In the genomic region with DNA sequence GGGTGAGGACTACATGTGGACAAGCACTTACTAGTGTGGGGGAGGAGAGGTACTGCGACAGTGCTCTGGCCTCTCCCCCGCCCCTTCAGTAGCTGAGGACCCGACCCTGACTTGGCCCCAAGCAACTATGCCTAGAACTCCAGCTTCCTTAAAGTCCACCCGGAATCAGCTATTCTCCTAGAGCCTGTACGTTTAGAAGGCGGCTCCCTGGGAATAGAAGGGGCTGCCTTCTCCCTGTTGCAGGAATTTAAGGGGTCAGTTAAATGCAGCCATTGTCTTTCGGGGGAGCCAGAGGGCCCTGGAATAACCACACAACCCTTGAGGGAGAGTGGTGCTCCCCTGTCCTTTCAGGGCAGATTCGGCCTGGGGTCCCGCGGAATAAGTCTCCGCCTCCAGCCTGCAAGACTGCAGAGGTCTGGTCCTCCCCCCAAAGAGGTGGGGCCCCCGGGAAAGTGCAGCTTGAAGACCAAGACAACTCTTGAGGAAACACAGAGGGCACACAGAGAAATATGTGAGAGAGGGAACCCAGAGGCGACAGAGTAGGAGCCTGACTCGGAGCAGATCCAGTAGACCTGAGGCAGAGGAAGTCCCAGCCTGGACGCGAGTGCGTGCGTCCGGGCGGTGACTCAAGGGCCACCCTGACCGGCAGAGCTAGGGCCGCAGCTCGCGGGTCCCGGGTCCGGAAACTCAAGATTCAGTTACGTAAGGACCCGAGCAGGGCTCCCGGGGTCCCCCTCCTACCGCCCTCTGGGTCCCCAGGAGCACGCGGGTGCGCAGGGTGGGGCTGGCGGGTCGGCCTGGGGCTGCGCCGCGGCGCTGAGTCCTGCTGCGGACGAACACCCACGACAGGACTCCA, we compare ENCODE assay signal across 8 mouse cellular contexts. TPM values are rescaled to one million over a fixed set of nuclear protein-coding genes. Genes with fewer than 3 reads are reported as not detected.
DNase-seq lines count a peak whose midpoint lies in the region; ATAC-seq and TF ChIP-seq lines count a peak whose summit lies in the region.

A gene (plus strand): TSS at position 621 of the 856 bp plus-strand sequence.

- peak; percentile 8 for ATAC-seq in activated CD4-positive, CD25-positive, alpha-beta regulatory T cell, adult 4 months
- ATAC-seq in embryonic facial prominence, embryonic 14.5 days (ENCODE audit: low read depth), result peak; percentile 21; the same call in 1 of the 2 replicates
- peak; percentile 29; the same call in 1 of the 2 replicates for ATAC-seq in heart, embryonic 14.5 days (ENCODE audit: insufficient number of reproducible peaks, insufficient read depth, low FRiP score, low read depth)
- ATAC-seq in kidney, postnatal 0 days (replicated peaks; ENCODE audit: low FRiP score, low read depth), result peak; percentile 14; the same call in 1 of the 2 replicates

- no peak within 1 kb of the TSS for H3K27ac ChIP-seq in embryonic facial prominence, embryonic 14.5 days (replicated peaks; ENCODE audit: low read depth, low read length)
- peak within 1 kb of the TSS; percentile 66 to 84 for H3K27ac ChIP-seq in heart, embryonic 14.5 days (replicated peaks in 1 of 2; ENCODE audit: control insufficient read depth in 1 of 2, insufficient read depth in 1 of 2, low read depth in 2 of 2, low read length in 2 of 2)
- peak within 1 kb of the TSS; percentile 88 for H3K27ac ChIP-seq in kidney, postnatal 0 days

- no peaks in the 10 kb centered on the region for H3K36me3 ChIP-seq in embryonic facial prominence, embryonic 14.5 days (ENCODE audit: control insufficient read depth, insufficient read depth, low read length)
- H3K36me3 ChIP-seq in heart, embryonic 14.5 days (ENCODE audit: control insufficient read depth, insufficient read depth, low read length), result peaks cover 5% of the 10 kb centered on the region; the same call in 1 of the 2 replicates
- no peaks in the 10 kb centered on the region for H3K36me3 ChIP-seq in kidney, postnatal 0 days (ENCODE audit: insufficient read depth, low read length)

- peak; percentile 58 for DNase-seq in CD4-positive helper T cell, adult 2 months (ENCODE audit: low read depth, low spot score)
- DNase-seq in embryonic facial prominence, embryonic 14.5 days (ENCODE audit: low spot score), result no peak
- peak; percentile 72 for DNase-seq in kidney, postnatal 0 days (ENCODE audit: low spot score)
- peak; percentile 52 for DNase-seq in lung, postnatal 25 days (ENCODE audit: low spot score)
- DNase-seq in spleen, adult 12 weeks (ENCODE audit: low spot score), result peak; percentile 46
- DNase-seq in layer of hippocampus, adult 9-10 months (ENCODE audit: low spot score), result no peak

- H3K4me1 ChIP-seq in embryonic facial prominence, embryonic 14.5 days (ENCODE audit: control insufficient read depth, insufficient read depth, low read length), result peaks cover 3% of the 10 kb centered on the region
- H3K4me1 ChIP-seq in heart, embryonic 14.5 days (ENCODE audit: control insufficient read depth in 2 of 2, insufficient read depth in 2 of 2, low read length in 2 of 2), result peaks cover 20 to 47% of the 10 kb centered on the region in 2 experiments
- 0 out of 2 replicates have a peak, but pooled peaks cover 8% of the 10 kb centered on the region for H3K4me1 ChIP-seq in kidney, postnatal 0 days (replicated peaks; ENCODE audit: insufficient read depth, low read length)

- 1% methylated on average over 38 of the region's 42 CpGs for WGBS in embryonic facial prominence, embryonic 14.5 days
- under 1% methylated on average over 42 of the region's 42 CpGs for WGBS in heart, embryonic 14.5 days
- WGBS in kidney, postnatal 0 days, result 1% methylated on average over 42 of the region's 42 CpGs

- no peak for TF ChIP-seq CTCF in kidney, postnatal 0 days (IDR thresholded peaks at IDR 0.05; ENCODE audit: low read depth)

- no peaks in the 10 kb centered on the region for H3K27me3 ChIP-seq in embryonic facial prominence, embryonic 14.5 days (replicated peaks; ENCODE audit: control insufficient read depth, insufficient read depth, low read length)
- H3K27me3 ChIP-seq in heart, embryonic 14.5 days (ENCODE audit: control insufficient read depth, insufficient read depth, low read length), result no peaks in the 10 kb centered on the region
- no peaks in the 10 kb centered on the region for H3K27me3 ChIP-seq in kidney, postnatal 0 days (ENCODE audit: insufficient read depth, low read length)

- no peaks in the 10 kb centered on the region for H3K9me3 ChIP-seq in embryonic facial prominence, embryonic 14.5 days (ENCODE audit: control insufficient read depth, low read length)
- no peaks in the 10 kb centered on the region for H3K9me3 ChIP-seq in heart, embryonic 14.5 days (ENCODE audit: control insufficient read depth, low read length)
- no peaks in the 10 kb centered on the region for H3K9me3 ChIP-seq in kidney, postnatal 0 days (replicated peaks; ENCODE audit: low read length)

- H3K9ac ChIP-seq in embryonic facial prominence, embryonic 14.5 days (ENCODE audit: low read depth, low read length), result peak within 1 kb of the TSS; percentile 72
- H3K9ac ChIP-seq in heart, embryonic 14.5 days (ENCODE audit: low read length), result peak within 1 kb of the TSS; percentile 85
- peak within 1 kb of the TSS; percentile 82 for H3K9ac ChIP-seq in kidney, postnatal 0 days (ENCODE audit: low read depth, low read length)

- peak within 1 kb of the TSS; percentile 66 for H3K4me3 ChIP-seq in embryonic facial prominence, embryonic 14.5 days (ENCODE audit: low read depth, low read length)
- H3K4me3 ChIP-seq in heart, embryonic 14.5 days (ENCODE audit: control insufficient read depth in 1 of 2, insufficient read depth in 1 of 2, low read depth in 1 of 2, low read length in 2 of 2), result peak within 1 kb of the TSS; percentile 64 to 79
- peak within 1 kb of the TSS; percentile 73 for H3K4me3 ChIP-seq in kidney, postnatal 0 days (replicated peaks; ENCODE audit: low read depth, low read length)

- peak within 1 kb of the TSS; percentile 84 for H3K4me2 ChIP-seq in embryonic facial prominence, embryonic 14.5 days (ENCODE audit: low read depth, low read length)
- peak within 1 kb of the TSS; percentile 90 for H3K4me2 ChIP-seq in heart, embryonic 14.5 days (ENCODE audit: low read length)
- H3K4me2 ChIP-seq in kidney, postnatal 0 days (ENCODE audit: low read length), result peak within 1 kb of the TSS; percentile 90

RNA-seq across cellular contexts. Expression of the gene that starts here (rescaled TPM):
- not detected for polyA plus RNA-seq in activated CD4-positive, CD25-positive, alpha-beta regulatory T cell, adult 4 months (2017; shearing (Covaris generic))
- 0.07 and 0.14 TPM in 2 replicates for polyA plus RNA-seq in embryonic facial prominence, embryonic 14.5 days (2014; fragmentation: Nextera tagmentation; extraction: Ambion mirVana)
- 0.20 TPM in 2 replicates for polyA plus RNA-seq in heart, embryonic 14.5 days (2014; fragmentation: Nextera tagmentation; extraction: Ambion mirVana)
- polyA plus RNA-seq in kidney, postnatal 0 days (2015; fragmentation: Nextera tagmentation; extraction: Ambion mirVana), result 0.08 and 0.17 TPM in 2 replicates

Comparison
In these comparisons a context has a peak if more than half of its experiments do, and no peak if none do; other contexts are left out.
1. Peak in ATAC-seq in activated CD4-positive, CD25-positive, alpha-beta regulatory T cell, adult 4 months; RNA of the gene not detected or under 1 TPM.
2. Peak in ATAC-seq, H3K4me3 ChIP-seq, H3K9ac ChIP-seq and H3K4me2 ChIP-seq in embryonic facial prominence, embryonic 14.5 days; RNA of the gene not detected or under 1 TPM.
3. Peak in ATAC-seq, H3K4me3 ChIP-seq, H3K27ac ChIP-seq, H3K9ac ChIP-seq and H3K4me2 ChIP-seq in heart, embryonic 14.5 days; RNA of the gene not detected or under 1 TPM.
4. Peak in DNase-seq, ATAC-seq, H3K4me3 ChIP-seq, H3K27ac ChIP-seq, H3K9ac ChIP-seq and H3K4me2 ChIP-seq in kidney, postnatal 0 days; RNA of the gene not detected or under 1 TPM.
5. DNase-seq: peak in CD4-positive helper T cell, adult 2 months (single experiment), lung, postnatal 25 days (single experiment) and spleen, adult 12 weeks (single experiment); none in embryonic facial prominence, embryonic 14.5 days (single experiment) and layer of hippocampus, adult 9-10 months (single experiment).
6. Peak in every context shown above with its lines, with median percentiles within 50 percentile points of each other: ATAC-seq, H3K4me2 ChIP-seq, H3K4me3 ChIP-seq and H3K9ac ChIP-seq.